Mouse (Mus musculus) cerebellum, postnatal 25 days (tissue): ENCODE data around the gene Smok3c.
"Not testable (repeated sequence)": the region's sequence is repeated elsewhere in the genome, so short reads cannot be mapped to it uniquely, and the experiment has no call there.

Source experiments
- DNase-seq, 2 experiments: peaks; one replicate each; pipeline ENCODE4 v3.0.0; 2021; ENCODE audit warnings: mixed read lengths in 2 of 2

The Smok3c gene

GRCm38 (mm10) chr5:138107130-138107529 lies 54.1 kb downstream of the Smok3c start:
- no peak for DNase-seq

GRCm38 (mm10) chr5:138109847-138110396 lies 56.9 kb downstream of the Smok3c start:
- not testable (repeated sequence) for DNase-seq
